Mouse (Mus musculus): ENCODE results near the gene Rabgef1.

GRCm38 (mm10) chr5:130197454-130197853 lies 25.9 kb downstream of the Rabgef1 start:
- TF ChIP-seq GATA1 (IDR thresholded peaks at IDR 0.05; ENCODE audit: low read length) = no peak
- TF ChIP-seq TAL1 (IDR thresholded peaks at IDR 0.05; ENCODE audit: low read length) = no peak
